Mouse (Mus musculus) spleen, adult 2 months (tissue): ENCODE results near the gene Dph1.

ENCODE experiments used
- CTCF ChIP-seq: fragments of 200-500 bp; IDR thresholded peaks from 2 replicates; pipeline ENCODE4 v1.5.1; 2011; ENCODE audit warnings: mild to moderate bottlenecking, inconsistent platforms; ENCODE audit not compliant: insufficient read depth, insufficient read length, insufficient replicate concordance; ENCODE audit errors: extremely low read depth
- POLR2A ChIP-seq: fragments of 200-500 bp; IDR thresholded peaks from 2 replicates; pipeline ENCODE4 v1.6.1; 2011; ENCODE audit warnings: low read depth, low read length, inconsistent platforms

- no peak for TF ChIP-seq CTCF
- no peak for TF ChIP-seq POLR2A
These were observed 8.9 kb upstream of the Dph1 start for GRCm38 (mm10) chr11:75199951-75200350.
